Mouse (Mus musculus) G1E (cell line): ENCODE data around the gene Med24.
"Not testable (repeated sequence)": the region's sequence is repeated elsewhere in the genome, so short reads cannot be mapped to it uniquely, and the experiment has no call there.

Source experiments
- CTCF ChIP-seq: IDR thresholded peaks from 2 replicates; pipeline ENCODE4 v1.5.1; 2012; ENCODE audit warnings: low read depth, low read length, inconsistent platforms, mixed read lengths
- GATA1 ChIP-seq: IDR thresholded peaks from 2 replicates; pipeline ENCODE4 v1.6.1; 2012; ENCODE audit warnings: borderline replicate concordance, low read length, inconsistent platforms, mixed read lengths
- GATA2 ChIP-seq: IDR thresholded peaks from 2 replicates; pipeline ENCODE4 v1.6.1; 2012; ENCODE audit warnings: low read depth, low read length, inconsistent platforms, borderline replicate concordance
- POLR2AphosphoS5 ChIP-seq: IDR thresholded peaks from 2 replicates; pipeline ENCODE4 v1.6.1; 2012; ENCODE audit warnings: low read depth, low read length, inconsistent platforms; ENCODE audit not compliant: insufficient replicate concordance
- TAL1 ChIP-seq: conservative IDR thresholded peaks from 2 replicates; pipeline ENCODE4 v1.6.1; 2012; ENCODE audit warnings: low read depth, low read length, inconsistent platforms, mixed read lengths

GRCm38 (mm10) chr11:98737220-98737619, 8.0 kb upstream of the Med24 start:
- TF ChIP-seq TAL1, CTCF, GATA2, GATA1, POLR2AphosphoS5: not testable (repeated sequence)
